Mouse (Mus musculus) limb, embryonic 14.5 days (tissue): ENCODE results near the gene Fam110a. TPM values are rescaled to one million over a fixed set of nuclear protein-coding genes. Genes with fewer than 3 reads are reported as not detected.

ENCODE experiments used
- ATAC-seq: fragments of 200-750 bp; cut with Nextera tagmentation; 2 replicates; pipeline ENCODE4 v1.8.0; 2017; ENCODE audit warnings: low read depth, moderate number of reproducible peaks, moderate TSS enrichment; ENCODE audit not compliant: low FRiP score
- DNase-seq: peaks from one replicate; pipeline ENCODE4 v3.0.0-alpha.2; 2015; ENCODE audit warnings: low spot score
- H3K27ac ChIP-seq: fragments of 300-500 bp; sonication (generic); replicated peaks from 2 replicates; pipeline ENCODE4 v1.5.1; 2014; ENCODE audit warnings: low read depth, mild to moderate bottlenecking, low read length, moderate library complexity, mixed read lengths
- H3K27me3 ChIP-seq: fragments of 300-500 bp; sonication (generic); 2 replicates; pipeline ENCODE4 v1.6.1; 2014; ENCODE audit warnings: low read length, mixed read lengths; ENCODE audit not compliant: control insufficient read depth, insufficient read depth
- H3K36me3 ChIP-seq: fragments of 300-500 bp; sonication (generic); 2 replicates; pipeline ENCODE4 v1.6.1; 2014; ENCODE audit warnings: mild to moderate bottlenecking, low read length, moderate library complexity, mixed read lengths; ENCODE audit not compliant: control insufficient read depth, insufficient read depth
- H3K4me1 ChIP-seq: fragments of 300-500 bp; sonication (generic); 2 replicates; pipeline ENCODE4 v1.6.1; 2014; ENCODE audit warnings: antibody characterized with exemption, low read length, mixed read lengths; ENCODE audit not compliant: control insufficient read depth, insufficient read depth
- H3K4me2 ChIP-seq: fragments of 300-500 bp; sonication (generic); replicated peaks from 2 replicates; pipeline ENCODE4 v1.6.1; 2014; ENCODE audit warnings: low read depth, mild to moderate bottlenecking, low read length, moderate library complexity; ENCODE audit not compliant: severe bottlenecking
- H3K4me3 ChIP-seq: fragments of 300-500 bp; sonication (generic); replicated peaks from 2 replicates; pipeline ENCODE4 v1.5.1; 2014; ENCODE audit warnings: low read length
- H3K9ac ChIP-seq: fragments of 300-500 bp; sonication (generic); 2 replicates; pipeline ENCODE4 v1.6.1; 2014; ENCODE audit warnings: mild to moderate bottlenecking, low read depth, low read length, moderate library complexity; ENCODE audit not compliant: severe bottlenecking
- H3K9me3 ChIP-seq: fragments of 300-500 bp; sonication (generic); 2 replicates; pipeline ENCODE4 v1.6.1; 2016; ENCODE audit warnings: low read length; ENCODE audit not compliant: control insufficient read depth
- POLR2A ChIP-seq: fragments of 200-500 bp; IDR thresholded peaks from 2 replicates; pipeline ENCODE4 v1.8.0; 2012; ENCODE audit warnings: inconsistent platforms, mild to moderate bottlenecking, moderate library complexity, borderline replicate concordance; ENCODE audit not compliant: insufficient read depth, insufficient read length; ENCODE audit errors: extremely low read depth
- WGBS: fragments of 180-500 bp; shearing (Covaris S2); extraction: QIAGEN DNeasy Blood & Tissue Kit; methylation state at CpG from one replicate; pipeline ENCODE4 v1.1.7; 2014; 5-methylcytosine and 5-hydroxymethylcytosine counted together
- polyA plus RNA-seq, 2 experiments: library from polyadenylated mRNA; depleted of rRNA in 1 of 2; stranded (reverse) in 1 of 2; unstranded in 1 of 2; fragments of >200 nt; fragmentation: Nextera tagmentation in 1 of 2; extraction: Ambion mirVana in 1 of 2; gene quantifications; 2 replicates each; pipeline versions ENCODE4 v1.2.1 to v1.2.3; 2012 to 2014

The Fam110a gene
- polyA plus RNA-seq, 2 experiments, result 14.6 to 23.5 TPM

DNA sequence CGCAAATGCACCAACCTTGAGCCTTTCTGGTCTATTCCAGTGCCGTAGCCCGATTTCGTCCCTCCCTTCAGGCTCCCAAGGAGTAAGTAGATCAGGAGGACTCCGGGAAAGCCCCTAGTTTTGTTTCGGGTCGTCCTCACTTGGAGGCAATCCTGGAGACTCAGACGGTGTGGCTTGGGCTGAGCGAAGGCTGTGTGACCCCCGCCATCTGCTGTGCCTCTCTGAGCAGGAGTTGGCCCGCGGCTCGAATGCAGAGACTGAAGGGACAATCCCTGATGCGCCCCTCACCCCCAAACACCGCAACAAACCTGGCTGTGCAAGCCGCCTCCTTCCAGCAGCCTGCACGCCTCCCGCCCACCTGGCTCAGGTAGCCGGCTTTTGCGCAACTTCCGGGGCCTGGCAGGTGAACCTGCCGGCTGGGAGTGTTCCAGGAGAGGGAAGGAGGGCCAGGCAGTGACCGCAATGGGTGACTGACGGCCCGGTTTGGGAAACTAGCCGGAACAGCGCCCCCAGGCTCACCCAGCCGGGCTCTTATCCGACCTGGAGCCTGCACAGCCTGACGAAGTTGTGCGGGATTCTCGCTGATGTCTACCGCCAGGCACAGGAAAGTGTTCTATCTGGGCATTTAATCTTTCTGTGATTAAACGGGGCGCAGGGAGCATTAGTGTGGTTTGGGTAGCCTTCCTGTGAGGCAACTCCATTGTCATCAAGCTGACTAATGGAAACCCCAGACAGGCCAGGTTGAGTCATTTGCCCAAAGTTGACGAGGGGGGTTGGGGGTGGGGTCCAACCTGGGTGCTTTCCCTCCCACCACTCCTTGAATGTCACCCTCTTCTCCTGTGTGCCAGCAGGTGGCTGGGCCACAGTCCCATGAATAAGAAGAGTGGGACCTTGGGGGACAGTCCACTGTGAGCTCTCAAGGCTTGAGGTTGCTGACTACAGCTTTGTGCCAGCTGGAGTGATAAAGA lies 6.1 kb downstream of the Fam110a start:
- Histone ChIP-seq H3K4me3 (peak overlapping the region; percentile 6), H3K4me2 (peak overlapping the region; percentile 38), H3K27ac (no peak overlapping the region), H3K36me3 (peaks cover 14% of the 10 kb centered on the region), H3K9me3 (no peaks in the 10 kb centered on the region), H3K9ac (no peak overlapping the region), H3K4me1 (peaks cover 37% of the 10 kb centered on the region), H3K27me3 (peaks cover 10% of the 10 kb centered on the region; the same call in 1 of the 2 replicates)
- no peak for TF ChIP-seq POLR2A
- ATAC-seq, result no peak
- WGBS, result 16% methylated on average over 35 of the region's 36 CpGs
- DNase-seq, result no peak

DNA sequence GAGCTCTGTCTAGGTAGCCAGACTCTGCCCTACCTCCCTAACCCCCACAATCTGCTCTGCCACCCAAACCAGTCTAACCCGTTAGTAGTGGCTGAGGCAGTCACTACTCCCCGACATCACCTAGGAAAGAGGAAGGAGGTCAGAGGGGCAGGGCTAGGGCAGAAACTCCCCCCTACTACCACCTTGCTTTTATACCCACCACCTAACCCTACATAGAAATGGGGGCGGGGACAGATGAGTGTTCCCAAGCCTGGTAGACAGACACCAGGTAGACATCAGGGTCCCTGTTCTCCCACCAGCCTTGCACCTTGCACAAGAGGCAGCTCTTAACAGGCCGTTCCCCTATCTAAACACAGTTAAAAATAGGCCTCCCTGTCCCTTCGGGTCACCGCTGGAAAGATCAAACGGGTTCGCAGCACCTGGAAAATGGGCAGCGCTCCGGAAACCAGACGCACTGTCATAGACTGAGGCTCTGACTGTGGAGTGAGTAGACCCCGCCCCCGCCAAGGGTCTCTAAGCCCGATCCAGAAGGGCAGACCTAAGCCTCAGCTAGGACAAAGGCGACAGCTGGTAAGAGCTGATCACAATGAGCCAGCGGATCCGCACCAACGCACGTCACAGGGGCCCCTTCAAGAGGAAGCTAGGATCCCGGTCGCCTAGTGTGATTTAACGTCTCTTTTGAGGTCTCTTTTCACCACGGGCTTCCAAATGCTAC lies 7.0 kb downstream of the Fam110a start:
- Histone ChIP-seq H3K27me3 (peaks cover 10% of the 10 kb centered on the region; the same call in 1 of the 2 replicates), H3K9ac (no peak overlapping the region), H3K4me1 (peaks cover 29% of the 10 kb centered on the region), H3K4me3 (peak overlapping the region; percentile 6), H3K36me3 (peaks cover 15% of the 10 kb centered on the region), H3K27ac (no peak overlapping the region), H3K4me2 (peak overlapping the region; percentile 38), H3K9me3 (no peaks in the 10 kb centered on the region)
- WGBS, result 24% methylated on average over 23 of the region's 23 CpGs
- no peak for TF ChIP-seq POLR2A
- DNase-seq (peak; percentile 60), ATAC-seq (peak; percentile 42)

- Histone ChIP-seq H3K27ac (no peak overlapping the region), H3K9me3 (no peaks in the 10 kb centered on the region), H3K9ac (no peak overlapping the region), H3K4me3 (no peak overlapping the region), H3K36me3 (peaks cover 15% of the 10 kb centered on the region), H3K4me2 (no peak overlapping the region), H3K27me3 (peaks cover 10% of the 10 kb centered on the region; the same call in 1 of the 2 replicates), H3K4me1 (peaks cover 27% of the 10 kb centered on the region)
- no peak for TF ChIP-seq POLR2A
- WGBS, result 83% methylated on average over 5 of the region's 5 CpGs
- DNase-seq, result no peak
- no peak for ATAC-seq
Measured at GRCm38 (mm10) chr2:151971748-151972147, 8.3 kb downstream of the Fam110a start.

GRCm38 (mm10) chr2:151970191-151971172 lies 9.5 kb downstream of the Fam110a start:
- Histone ChIP-seq H3K4me3 (peak overlapping the region; percentile 39), H3K4me2 (peak overlapping the region; percentile 69), H3K4me1 (peaks cover 27% of the 10 kb centered on the region), H3K36me3 (peaks cover 15% of the 10 kb centered on the region), H3K9ac (peak overlapping the region; percentile 65), H3K27me3 (peaks cover 10% of the 10 kb centered on the region; the same call in 1 of the 2 replicates), H3K27ac (peak overlapping the region; percentile 58; the same call in 1 of the 2 replicates), H3K9me3 (no peaks in the 10 kb centered on the region)
- TF ChIP-seq POLR2A, result peak; percentile 91; the same call in 1 of the 2 replicates
- 49% methylated on average over 49 of the region's 53 CpGs for WGBS
- ATAC-seq (peak; percentile 94), DNase-seq (peak; percentile 93)
